Mouse (Mus musculus): ENCODE measurements around the gene Hexdc. TPM values are rescaled to one million over a fixed set of nuclear protein-coding genes. Genes with fewer than 3 reads are reported as not detected.

The Hexdc gene
- total RNA-seq, 2 experiments from 2014 or later: 9.2 to 10.5 TPM

Other genes starting within 250 kb of the Hexdc start
- gene Csnk1d, start 213.1 kb upstream of the Hexdc start, total RNA-seq (2021): 10 to 100 TPM; 57.9 to 64.8 TPM
- under 1 TPM; 0.38 to 0.61 TPM for gene Cd7, start 165.0 kb upstream of the Hexdc start, total RNA-seq (2021)
- not detected for gene Sectm1b, start 140.9 kb upstream of the Hexdc start, total RNA-seq (2021)
- gene Sectm1a, start 123.2 kb upstream of the Hexdc start, total RNA-seq (2021): not detected
- gene Tex19.2, start 85.8 kb upstream of the Hexdc start, total RNA-seq (2021): not detected
- gene Tex19.1, start 58.3 kb upstream of the Hexdc start, total RNA-seq (2021): not detected
- under 1 TPM; 0.44 to 0.54 TPM for gene Uts2r, start 44.2 kb upstream of the Hexdc start, total RNA-seq (2021)
- gene Ogfod3, start 278 bp downstream of the Hexdc start, total RNA-seq (2021): 10 to 100 TPM; 14.7 to 19.1 TPM
- 10 to 100 TPM in 1 of 2 experiments, 1 to 10 TPM in 1; 7.5 to 10.9 TPM for gene Cybc1, start 24.9 kb downstream of the Hexdc start, total RNA-seq (2021)
- gene Narf, start 32.8 kb downstream of the Hexdc start, total RNA-seq (2021): 100 to 1,000 TPM in 1 of 2 experiments, 10 to 100 TPM in 1; 97.1 to 105 TPM
- 10 to 100 TPM; 16.5 to 17.2 TPM for gene Foxk2, start 55.6 kb downstream of the Hexdc start, total RNA-seq (2021)
- gene Wdr45b, start 150.0 kb downstream of the Hexdc start, total RNA-seq (2021): 10 to 100 TPM; 34.7 to 36.3 TPM
- gene Rab40b, start 183.8 kb downstream of the Hexdc start, total RNA-seq (2021): 1 to 10 TPM; 1.0 to 1.6 TPM
- 1 to 10 TPM; 7.3 to 7.4 TPM for gene Fn3krp, start 217.0 kb downstream of the Hexdc start, total RNA-seq (2021)
- 10 to 100 TPM; 26.9 to 27.6 TPM for gene Fn3k, start 230.5 kb downstream of the Hexdc start, total RNA-seq (2021)
- 10 to 100 TPM; 11.0 to 11.6 TPM for gene Tbcd, start 247.5 kb downstream of the Hexdc start, total RNA-seq (2021)